ENCODE assay signal across 10 mouse cellular contexts in genomic region chr17:32023088-32023487, GRCm38 (mm10). TPM values are rescaled to one million over a fixed set of nuclear protein-coding genes. Genes with fewer than 3 reads are reported as not detected.
DNase-seq lines count a peak whose midpoint lies in the region; ATAC-seq lines count a peak whose summit lies in the region.
"Had no signal": no experiment of that assay in that cellular context is flagged by ENCODE, and none has a peak within 500 bp of the region (broad histone marks: within the 10 kb centered on the region; RNA-seq: fewer than 3 reads in every experiment).

No protein-coding gene starts in this region.

- no peaks in the 10 kb centered on the region for H3K27me3 ChIP-seq in heart, embryonic 12.5 days (replicated peaks)
- H3K27me3 ChIP-seq: neural tube, embryonic 12.5 days had no signal

- WGBS in heart, embryonic 12.5 days = 63% methylated on average over 8 of the region's 8 CpGs

- peak; percentile 32 for DNase-seq in heart, postnatal 4 days
- peak; percentile 44 for DNase-seq in T-cell, adult 2 months (ENCODE audit: low spot score)
- peak; percentile 77 to 90 for DNase-seq in right cerebral cortex, postnatal 10 days (ENCODE audit: low spot score in 2 of 2)
- no peak for DNase-seq in embryo, embryonic 11 days
- no peak for DNase-seq in cerebellum, adult 9-10 months
- DNase-seq in liver = no peak

- no peak for ATAC-seq in heart, embryonic 12.5 days (ENCODE audit: insufficient number of reproducible peaks, low FRiP score)
- peak; percentile 91 for ATAC-seq in inflammation-experienced regulatory T-cells, adult 6 months

- H3K4me3 ChIP-seq in heart, embryonic 12.5 days = no peak overlapping the region
- H3K4me3 ChIP-seq: neural tube, embryonic 12.5 days had no signal

- no peak overlapping the region for H3K9ac ChIP-seq in heart, embryonic 12.5 days
- H3K9ac ChIP-seq: neural tube, embryonic 12.5 days had no signal

- no peaks in the 10 kb centered on the region for H3K9me3 ChIP-seq in heart, embryonic 12.5 days (replicated peaks)
- H3K9me3 ChIP-seq: neural tube, embryonic 12.5 days had no signal

- H3K4me2 ChIP-seq in heart, embryonic 12.5 days = no peak overlapping the region
- H3K4me2 ChIP-seq: liver, embryonic 11.5 days; neural tube, embryonic 12.5 days had no signal

- H3K4me1 ChIP-seq in heart, embryonic 12.5 days (replicated peaks) = peaks cover 11% of the 10 kb centered on the region; the same call in 1 of the 2 replicates
- H3K4me1 ChIP-seq: neural tube, embryonic 12.5 days had no signal

- no peak overlapping the region for H3K27ac ChIP-seq in heart, embryonic 12.5 days (ENCODE audit: poor library complexity, severe bottlenecking)
- H3K27ac ChIP-seq: neural tube, embryonic 12.5 days had no signal

- no peaks in the 10 kb centered on the region for H3K36me3 ChIP-seq in heart, embryonic 12.5 days
- H3K36me3 ChIP-seq: neural tube, embryonic 12.5 days had no signal

RNA-seq across cellular contexts. Expression of gene Rrp1b, which starts 12.8 kb away (rescaled TPM):
- 10 to 100 TPM; 16.2 to 16.8 TPM for total RNA-seq in heart, postnatal 4 days (2021)
- 39.9 and 44.1 TPM in 2 replicates for polyA plus RNA-seq in heart, embryonic 12.5 days (2016; fragmentation: Nextera tagmentation; extraction: Ambion mirVana)
- 10 to 100 TPM; 59.8 to 76.9 (median 64.4) TPM for polyA plus RNA-seq in inflammation-experienced regulatory T-cells, adult 6 months (2017; shearing (Covaris generic))

RNA-seq across cellular contexts. Expression of gene Hsf2bp, which starts 13.1 kb away (rescaled TPM):
- total RNA-seq in heart, postnatal 4 days (2021) = under 1 TPM; 0.95 to 0.98 TPM
- polyA plus RNA-seq in heart, embryonic 12.5 days (2016; fragmentation: Nextera tagmentation; extraction: Ambion mirVana) = 0.41 and 0.60 TPM in 2 replicates
- 1 to 10 TPM in 2 of 3 experiments, under 1 TPM in 1; 0.57 to 5.1 (median 3.2) TPM for polyA plus RNA-seq in inflammation-experienced regulatory T-cells, adult 6 months (2017; shearing (Covaris generic))

Comparison
In these comparisons a context has a peak if more than half of its experiments do, and no peak if none do; other contexts are left out.
1. DNase-seq: peak in heart, postnatal 4 days (single experiment), T-cell, adult 2 months (single experiment) and right cerebral cortex, postnatal 10 days (2 of 2); none in embryo, embryonic 11 days (single experiment), cerebellum, adult 9-10 months (single experiment) and liver (single experiment).